Mouse (Mus musculus): ENCODE measurements around the gene Lrmda. TPM values are rescaled to one million over a fixed set of nuclear protein-coding genes. Genes with fewer than 3 reads are reported as not detected.

The Lrmda gene
- polyA plus RNA-seq, 1 experiment from 2014 or later = 0.20 TPM

DNA sequence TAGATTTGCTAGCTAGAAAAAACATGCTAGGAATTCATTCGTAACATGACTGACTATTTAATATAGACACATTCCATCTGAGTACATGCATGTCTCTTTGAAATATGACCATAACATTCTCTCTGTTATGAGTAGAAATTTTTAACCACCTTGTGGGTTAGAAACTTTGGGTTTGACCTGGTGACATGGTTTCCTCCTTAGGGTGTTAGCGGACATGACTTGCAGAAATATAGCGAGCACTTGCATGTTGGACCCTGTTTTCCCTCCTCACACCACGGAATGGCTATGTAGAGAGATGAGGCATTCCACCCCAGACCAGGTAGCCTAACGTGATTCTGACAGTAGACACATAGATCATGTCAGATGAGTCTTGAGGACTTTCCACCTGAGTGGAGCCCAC lies 735.1 kb downstream of the Lrmda start:
- no peak overlapping the region for H3K27ac ChIP-seq (replicated peaks; ENCODE audit: low read depth, low read length)
- H3K4me3 ChIP-seq (ENCODE audit: low read depth, low read length) = no peak overlapping the region
- DNase-seq (ENCODE audit: low spot score) (no peak), ATAC-seq (ENCODE audit: insufficient number of reproducible peaks, low FRiP score, low TSS enrichment, low read depth) (no peak)
- H3K27me3 ChIP-seq (ENCODE audit: control insufficient read depth, insufficient read depth, low read length) = no peaks in the 10 kb centered on the region
- no peaks in the 10 kb centered on the region for H3K9me3 ChIP-seq (ENCODE audit: control insufficient read depth, low read length)
- WGBS = 88% methylated on average over 5 of the region's 5 CpGs
- H3K4me1 ChIP-seq (ENCODE audit: control insufficient read depth, insufficient read depth, low read length) = no peaks in the 10 kb centered on the region
- H3K9ac ChIP-seq (ENCODE audit: low read length) = no peak overlapping the region
- no peak overlapping the region for H3K4me2 ChIP-seq (ENCODE audit: low read depth, severe bottlenecking)
- H3K36me3 ChIP-seq (ENCODE audit: control insufficient read depth, insufficient read depth, low read length) = no peaks in the 10 kb centered on the region

DNA sequence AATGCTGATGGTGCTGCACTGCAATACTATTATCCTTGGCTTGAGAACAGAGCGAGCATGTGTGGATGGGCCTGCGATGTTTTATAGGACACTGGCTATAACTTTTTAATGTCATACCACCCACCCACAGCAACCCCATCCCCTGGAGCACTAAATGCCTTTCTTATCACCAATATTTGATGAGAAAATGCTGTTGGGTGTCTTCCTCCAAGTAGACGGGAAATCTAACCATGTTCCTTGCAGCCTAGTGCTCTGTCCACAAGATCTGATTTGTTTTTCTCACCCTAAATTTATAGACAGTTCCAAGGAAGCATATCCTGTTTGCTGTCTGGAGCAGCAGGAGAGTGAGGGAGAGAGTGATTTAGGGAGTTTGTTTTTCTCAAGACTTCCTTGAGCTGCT lies 738.0 kb downstream of the Lrmda start:
- DNase-seq (ENCODE audit: low spot score) (no peak), ATAC-seq (ENCODE audit: insufficient number of reproducible peaks, low FRiP score, low TSS enrichment, low read depth) (no peak)
- Histone ChIP-seq H3K9ac (ENCODE audit: low read length) (no peak overlapping the region), H3K4me2 (ENCODE audit: low read depth, severe bottlenecking) (no peak overlapping the region), H3K27me3 (ENCODE audit: control insufficient read depth, insufficient read depth, low read length) (no peaks in the 10 kb centered on the region), H3K9me3 (ENCODE audit: control insufficient read depth, low read length) (no peaks in the 10 kb centered on the region), H3K27ac (replicated peaks; ENCODE audit: low read depth, low read length) (no peak overlapping the region), H3K4me3 (ENCODE audit: low read depth, low read length) (no peak overlapping the region), H3K4me1 (ENCODE audit: control insufficient read depth, insufficient read depth, low read length) (no peaks in the 10 kb centered on the region), H3K36me3 (ENCODE audit: control insufficient read depth, insufficient read depth, low read length) (no peaks in the 10 kb centered on the region)
- 80% methylated on average over 3 of the region's 3 CpGs for WGBS

DNA sequence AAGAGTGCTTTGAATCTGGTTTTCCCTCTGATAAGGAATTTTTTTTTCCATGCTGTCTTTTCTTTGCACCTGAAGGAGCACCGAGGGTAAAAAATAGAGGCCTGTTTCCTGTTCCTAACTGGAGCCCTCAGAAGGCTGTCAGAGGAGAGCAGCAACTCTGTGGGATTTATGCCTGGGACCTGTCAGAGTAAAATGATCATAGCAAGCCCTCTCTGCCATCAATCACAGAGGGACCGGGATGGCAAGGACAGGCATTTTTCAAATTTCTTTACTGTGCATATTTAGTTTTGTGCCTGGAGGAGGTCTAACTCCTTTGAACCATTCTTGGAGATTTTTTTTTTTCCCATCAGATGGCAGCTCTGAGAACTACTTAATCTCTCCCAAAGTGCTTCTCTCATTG lies 739.7 kb downstream of the Lrmda start:
- Histone ChIP-seq H3K4me3 (ENCODE audit: low read depth, low read length) (no peak overlapping the region), H3K27me3 (ENCODE audit: control insufficient read depth, insufficient read depth, low read length) (no peaks in the 10 kb centered on the region), H3K9me3 (ENCODE audit: control insufficient read depth, low read length) (no peaks in the 10 kb centered on the region), H3K27ac (replicated peaks; ENCODE audit: low read depth, low read length) (no peak overlapping the region), H3K9ac (ENCODE audit: low read length) (no peak overlapping the region), H3K4me1 (ENCODE audit: control insufficient read depth, insufficient read depth, low read length) (no peaks in the 10 kb centered on the region), H3K36me3 (ENCODE audit: control insufficient read depth, insufficient read depth, low read length) (no peaks in the 10 kb centered on the region), H3K4me2 (ENCODE audit: low read depth, severe bottlenecking) (no peak overlapping the region)
- no peak for DNase-seq (ENCODE audit: low spot score)
- 5% methylated on average over 2 of the region's 2 CpGs for WGBS
- no peak for ATAC-seq (ENCODE audit: insufficient number of reproducible peaks, low FRiP score, low TSS enrichment, low read depth)

DNA sequence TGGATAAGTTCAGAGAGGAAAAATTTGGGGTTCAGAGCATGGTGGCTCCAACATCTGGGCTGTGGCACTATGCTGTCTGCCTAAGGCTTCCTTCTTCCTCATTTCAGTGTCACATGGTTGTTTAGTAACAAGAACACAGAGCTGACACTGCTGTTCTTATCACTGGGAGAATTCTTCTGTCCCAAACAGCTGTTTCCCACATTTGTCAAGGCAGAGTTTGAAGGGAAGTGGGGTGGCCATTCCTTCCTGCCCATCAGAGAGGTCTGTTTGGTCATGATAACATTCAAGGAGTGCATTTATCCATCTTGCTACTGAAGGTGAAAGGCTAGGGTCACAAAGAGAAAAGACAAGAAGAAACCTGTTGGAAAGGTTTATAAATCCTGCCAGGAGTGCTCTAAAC lies 740.2 kb downstream of the Lrmda start:
- Histone ChIP-seq H3K36me3 (ENCODE audit: control insufficient read depth, insufficient read depth, low read length) (no peaks in the 10 kb centered on the region), H3K27ac (replicated peaks; ENCODE audit: low read depth, low read length) (no peak overlapping the region), H3K9me3 (ENCODE audit: control insufficient read depth, low read length) (no peaks in the 10 kb centered on the region), H3K4me2 (ENCODE audit: low read depth, severe bottlenecking) (no peak overlapping the region), H3K9ac (ENCODE audit: low read length) (no peak overlapping the region), H3K4me1 (ENCODE audit: control insufficient read depth, insufficient read depth, low read length) (no peaks in the 10 kb centered on the region), H3K4me3 (ENCODE audit: low read depth, low read length) (no peak overlapping the region), H3K27me3 (ENCODE audit: control insufficient read depth, insufficient read depth, low read length) (no peaks in the 10 kb centered on the region)
- ATAC-seq (ENCODE audit: insufficient number of reproducible peaks, low FRiP score, low TSS enrichment, low read depth) (no peak), DNase-seq (ENCODE audit: low spot score) (no peak)

DNA sequence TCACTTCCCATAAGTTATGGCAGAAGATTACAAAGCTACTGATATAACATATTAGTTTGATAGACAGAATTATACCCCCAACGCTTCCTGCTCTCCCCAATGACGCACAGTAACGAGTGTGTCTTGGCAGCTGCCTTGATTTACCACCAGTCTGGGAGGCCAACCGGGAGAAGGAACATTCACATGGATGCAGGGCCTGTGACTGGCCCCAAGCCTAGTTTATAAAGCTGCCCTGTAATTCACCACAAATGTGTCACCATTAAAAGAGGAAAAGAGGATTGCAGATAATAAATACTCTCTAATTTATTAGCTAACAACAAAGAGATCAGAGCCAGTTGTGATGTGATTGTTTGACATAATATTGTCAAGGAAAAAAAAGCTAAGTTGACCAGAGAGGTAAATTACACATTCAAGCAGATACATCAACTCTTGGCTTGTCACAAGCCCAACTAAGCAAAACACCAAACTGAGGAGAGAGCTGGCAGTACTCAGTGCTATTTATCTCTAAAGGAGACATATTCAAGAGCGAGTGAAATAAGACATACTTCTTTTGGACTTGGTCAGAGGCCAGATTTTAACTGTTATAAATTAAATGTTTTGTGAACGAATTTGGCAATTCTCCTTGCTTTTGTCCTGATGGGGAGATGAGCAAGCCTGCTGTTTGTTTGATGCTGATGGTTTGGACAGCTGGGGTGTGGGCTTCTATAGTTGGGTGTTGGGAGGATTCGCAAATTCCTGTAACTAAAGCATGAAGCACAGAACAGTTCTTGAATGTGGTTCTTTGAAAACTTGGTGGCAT lies 740.9 kb downstream of the Lrmda start:
- Histone ChIP-seq H3K4me1 (ENCODE audit: control insufficient read depth, insufficient read depth, low read length) (no peaks in the 10 kb centered on the region), H3K27ac (replicated peaks; ENCODE audit: low read depth, low read length) (no peak overlapping the region), H3K9ac (ENCODE audit: low read length) (no peak overlapping the region), H3K9me3 (ENCODE audit: control insufficient read depth, low read length) (no peaks in the 10 kb centered on the region), H3K4me3 (ENCODE audit: low read depth, low read length) (no peak overlapping the region), H3K27me3 (ENCODE audit: control insufficient read depth, insufficient read depth, low read length) (no peaks in the 10 kb centered on the region), H3K4me2 (ENCODE audit: low read depth, severe bottlenecking) (no peak overlapping the region), H3K36me3 (ENCODE audit: control insufficient read depth, insufficient read depth, low read length) (no peaks in the 10 kb centered on the region)
- DNase-seq (ENCODE audit: low spot score) (peak; percentile 40), ATAC-seq (ENCODE audit: insufficient number of reproducible peaks, low FRiP score, low TSS enrichment, low read depth) (no peak)
- 19% methylated on average over 7 of the region's 7 CpGs for whole genome bisulfite sequencing

DNA sequence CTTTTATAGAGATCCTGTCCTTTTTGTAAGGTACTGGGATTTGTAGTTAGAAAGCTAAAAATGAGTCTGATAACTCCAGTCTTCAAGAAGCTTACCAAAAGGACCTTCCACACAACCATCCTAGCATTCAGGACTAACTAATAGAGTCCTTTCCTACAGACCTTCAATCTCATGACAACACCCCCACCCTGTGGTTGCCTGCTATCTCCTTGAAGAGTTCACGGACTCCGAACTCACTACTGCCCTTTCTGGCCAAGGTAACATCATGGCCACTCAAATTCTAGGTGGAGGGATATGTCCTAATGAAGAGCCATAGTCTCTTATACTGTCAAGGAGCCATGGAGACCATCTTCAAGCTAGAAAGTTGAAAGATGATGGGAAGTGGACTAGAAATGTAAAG lies 762.2 kb downstream of the Lrmda start:
- H3K27me3 ChIP-seq (ENCODE audit: control insufficient read depth, insufficient read depth, low read length) = no peaks in the 10 kb centered on the region
- H3K9ac ChIP-seq (ENCODE audit: low read length) = no peak overlapping the region
- ATAC-seq (ENCODE audit: insufficient number of reproducible peaks, low FRiP score, low TSS enrichment, low read depth) (no peak), DNase-seq (ENCODE audit: low spot score) (no peak)
- H3K4me3 ChIP-seq (ENCODE audit: low read depth, low read length) = no peak overlapping the region
- no peak overlapping the region for H3K27ac ChIP-seq (replicated peaks; ENCODE audit: low read depth, low read length)
- no peaks in the 10 kb centered on the region for H3K36me3 ChIP-seq (ENCODE audit: control insufficient read depth, insufficient read depth, low read length)
- peaks cover 3% of the 10 kb centered on the region; the same call in 1 of the 2 replicates for H3K4me1 ChIP-seq (ENCODE audit: control insufficient read depth, insufficient read depth, low read length)
- 83% methylated on average over 2 of the region's 2 CpGs for WGBS
- H3K9me3 ChIP-seq (ENCODE audit: control insufficient read depth, low read length) = no peaks in the 10 kb centered on the region; the same call in 1 of the 2 replicates
- H3K4me2 ChIP-seq (ENCODE audit: low read depth, severe bottlenecking) = no peak overlapping the region

DNA sequence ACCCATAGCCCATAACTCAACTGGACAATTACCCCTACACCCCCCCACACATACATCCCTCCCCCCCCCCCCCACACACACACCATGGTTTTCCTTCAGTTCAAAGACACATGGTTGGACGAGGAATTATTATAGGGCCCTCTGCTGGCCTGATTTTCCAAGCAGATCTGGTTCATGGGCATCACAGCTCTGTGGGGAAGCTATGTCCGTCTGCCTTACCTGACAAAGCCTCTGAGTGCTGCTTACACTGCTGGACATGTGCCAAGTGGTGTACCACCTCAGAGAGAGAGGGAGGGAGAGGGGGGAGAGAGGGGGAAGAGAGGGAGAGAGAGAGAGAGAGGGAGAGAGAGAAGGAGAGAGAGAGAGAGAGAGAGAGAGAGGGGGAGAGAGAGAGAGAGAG lies 762.9 kb downstream of the Lrmda start:
- DNase-seq (ENCODE audit: low spot score) (no peak), ATAC-seq (ENCODE audit: insufficient number of reproducible peaks, low FRiP score, low TSS enrichment, low read depth) (no peak)
- Histone ChIP-seq H3K9ac (ENCODE audit: low read length) (no peak overlapping the region), H3K9me3 (ENCODE audit: control insufficient read depth, low read length) (no peaks in the 10 kb centered on the region; the same call in 1 of the 2 replicates), H3K27ac (replicated peaks; ENCODE audit: low read depth, low read length) (no peak overlapping the region), H3K27me3 (ENCODE audit: control insufficient read depth, insufficient read depth, low read length) (no peaks in the 10 kb centered on the region), H3K4me2 (ENCODE audit: low read depth, severe bottlenecking) (no peak overlapping the region), H3K4me1 (ENCODE audit: control insufficient read depth, insufficient read depth, low read length) (peaks cover 3% of the 10 kb centered on the region; the same call in 1 of the 2 replicates), H3K36me3 (ENCODE audit: control insufficient read depth, insufficient read depth, low read length) (no peaks in the 10 kb centered on the region), H3K4me3 (ENCODE audit: low read depth, low read length) (no peak overlapping the region)
- 40% methylated on average over 2 of the region's 2 CpGs for WGBS

DNA sequence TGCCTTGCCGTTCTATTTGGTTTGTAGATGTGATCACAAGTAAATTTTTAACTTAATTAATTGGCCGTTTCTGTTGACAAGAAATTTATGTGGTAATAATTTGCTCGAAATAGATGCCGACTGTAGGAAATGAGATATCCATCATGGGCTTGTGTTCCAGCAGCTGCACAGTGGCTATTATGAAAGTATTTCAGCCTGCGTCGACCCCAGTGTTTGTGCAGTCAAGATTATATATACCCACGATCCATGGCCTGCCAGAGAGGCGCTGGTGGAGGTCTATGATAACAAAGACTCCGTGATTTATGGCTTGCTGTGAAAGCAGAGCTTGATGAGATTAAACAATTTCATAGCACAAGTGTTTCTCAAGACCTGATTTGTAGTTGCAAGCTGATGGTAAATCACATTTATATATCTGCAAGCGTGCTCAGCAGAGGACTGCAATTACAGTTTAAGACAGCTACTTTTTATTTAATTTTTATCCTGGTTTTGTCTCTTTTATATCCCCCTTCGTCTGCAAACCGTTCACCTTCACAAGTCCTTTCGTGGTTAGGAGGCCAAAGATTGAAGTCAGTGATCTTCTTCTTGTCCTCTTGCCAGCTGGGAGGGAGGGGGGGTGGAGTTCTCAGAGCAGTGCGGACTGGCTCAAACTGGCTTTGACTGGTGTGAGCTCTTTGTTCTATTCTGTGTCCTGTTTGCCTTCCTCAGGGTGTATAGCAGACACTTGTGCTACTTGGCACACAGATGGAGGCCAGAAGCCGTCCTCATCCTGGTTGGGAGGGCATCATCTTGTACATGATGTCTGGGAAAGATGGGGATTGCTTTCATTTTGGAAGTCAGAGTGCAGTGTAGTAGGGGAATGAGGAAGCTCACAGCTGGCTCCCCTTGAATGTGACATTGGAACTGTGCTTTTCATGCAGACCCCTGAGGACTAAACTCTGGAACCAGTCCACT lies 764.0 kb downstream of the Lrmda start:
- no peaks in the 10 kb centered on the region for H3K36me3 ChIP-seq (ENCODE audit: control insufficient read depth, insufficient read depth, low read length)
- H3K27ac ChIP-seq (replicated peaks; ENCODE audit: low read depth, low read length) = no peak overlapping the region
- peaks cover 3% of the 10 kb centered on the region; the same call in 1 of the 2 replicates for H3K4me1 ChIP-seq (ENCODE audit: control insufficient read depth, insufficient read depth, low read length)
- H3K4me2 ChIP-seq (ENCODE audit: low read depth, severe bottlenecking) = no peak overlapping the region
- no peak overlapping the region for H3K4me3 ChIP-seq (ENCODE audit: low read depth, low read length)
- no peaks in the 10 kb centered on the region for H3K27me3 ChIP-seq (ENCODE audit: control insufficient read depth, insufficient read depth, low read length)
- no peaks in the 10 kb centered on the region; the same call in 1 of the 2 replicates for H3K9me3 ChIP-seq (ENCODE audit: control insufficient read depth, low read length)
- H3K9ac ChIP-seq (ENCODE audit: low read length) = no peak overlapping the region
- ATAC-seq (ENCODE audit: insufficient number of reproducible peaks, low FRiP score, low TSS enrichment, low read depth) (peak; percentile 57; the same call in 1 of the 2 replicates), DNase-seq (ENCODE audit: low spot score) (peak; percentile 69)
- 24% methylated on average over 15 of the region's 15 CpGs for WGBS
